Mouse (Mus musculus) ES-Bruce4 (cell line): Measurements from ENCODE around the gene Mesp1. TPM values are rescaled to one million over a fixed set of nuclear protein-coding genes. Genes with fewer than 3 reads are reported as not detected.

Experiments used
- H3K27ac ChIP-seq: 2 replicates; pipeline ENCODE4 v1.5.1; 2012; ENCODE audit warnings: low read length, inconsistent platforms; ENCODE audit not compliant: insufficient read depth
- H3K27me3 ChIP-seq: 2 replicates; pipeline ENCODE4 v1.6.1; 2012; ENCODE audit warnings: mild to moderate bottlenecking, low read length, inconsistent platforms; ENCODE audit not compliant: control insufficient read depth, poor library complexity, insufficient read depth, severe bottlenecking
- H3K36me3 ChIP-seq: 2 replicates; pipeline ENCODE4 v1.6.1; 2012; ENCODE audit warnings: inconsistent platforms, mild to moderate bottlenecking, low read length, moderate library complexity; ENCODE audit not compliant: control insufficient read depth, poor library complexity, insufficient read depth, severe bottlenecking
- H3K4me1 ChIP-seq: one replicate; pipeline ENCODE4 v1.8.1; 2011; ENCODE audit warnings: low read length; ENCODE audit not compliant: control insufficient read depth, insufficient read depth
- H3K4me3 ChIP-seq: 2 replicates; pipeline ENCODE4 v1.5.1; 2011; ENCODE audit warnings: low read depth, mild to moderate bottlenecking, low read length
- H3K9ac ChIP-seq: 2 replicates; pipeline ENCODE4 v1.6.1; 2012; ENCODE audit warnings: low read depth, mild to moderate bottlenecking, inconsistent platforms; ENCODE audit not compliant: poor library complexity, severe bottlenecking
- H3K9me3 ChIP-seq: replicated peaks from 2 replicates; pipeline ENCODE4 v1.6.1; 2012; ENCODE audit warnings: mild to moderate bottlenecking, low read length, inconsistent platforms; ENCODE audit not compliant: control insufficient read depth, poor library complexity, insufficient read depth, severe bottlenecking
- CTCF ChIP-seq: IDR thresholded peaks from one replicate; pipeline ENCODE4 v1.8.1; 2011; ENCODE audit warnings: low read depth, low read length
- EP300 ChIP-seq: IDR thresholded peaks from 2 replicates; pipeline ENCODE4 v1.6.1; 2011; ENCODE audit warnings: low read depth, low read length; ENCODE audit not compliant: insufficient read depth
- POLR2A ChIP-seq: IDR thresholded peaks from one replicate; pipeline ENCODE4 v1.8.1; 2011; ENCODE audit warnings: low read length; ENCODE audit not compliant: insufficient read depth
- polyA plus RNA-seq: library from polyadenylated mRNA; stranded (reverse); fragments of >200 nt; gene quantifications from 2 replicates; pipeline ENCODE4 v1.2.4, GENCODE M21; 2011; ENCODE audit warnings: low read depth; ENCODE audit not compliant: missing spikeins, insufficient read depth, insufficient read length

Gene Mesp1
- polyA plus RNA-seq, 1 experiment = not detected

DNA sequence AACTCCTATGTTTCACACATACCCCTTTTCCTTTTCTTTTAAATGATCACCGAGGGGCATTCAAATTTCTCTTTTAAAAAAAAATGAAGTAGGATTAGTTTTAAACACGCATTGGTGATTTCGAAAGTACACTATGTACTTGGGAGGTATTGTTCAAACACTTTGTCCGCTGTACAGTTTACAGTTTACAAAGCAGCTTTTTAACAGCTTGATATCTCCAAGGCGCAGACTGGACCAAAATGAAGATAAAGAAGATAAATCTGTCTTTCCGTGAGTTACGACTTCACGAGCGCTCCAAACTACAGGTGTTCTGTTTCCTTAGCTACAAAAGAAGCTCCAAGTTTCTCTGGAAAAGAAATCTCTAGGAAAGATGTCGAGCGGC, 51.3 kb downstream of the Mesp1 start:
- H3K36me3 ChIP-seq = peaks cover under 1% of the 10 kb centered on the region; the same call in 1 of the 2 replicates
- peak overlapping the region; percentile 80 for H3K9ac ChIP-seq
- peak overlapping the region; percentile 92 for H3K4me3 ChIP-seq
- no peak for TF ChIP-seq EP300
- no peak for TF ChIP-seq CTCF
- no peak for TF ChIP-seq POLR2A
- H3K27ac ChIP-seq = no peak overlapping the region
- no peaks in the 10 kb centered on the region for H3K4me1 ChIP-seq
- no peaks in the 10 kb centered on the region for H3K27me3 ChIP-seq
- no peaks in the 10 kb centered on the region for H3K9me3 ChIP-seq

Other genes starting within 250 kb of the Mesp1 start
- gene Rhcg, start 176.1 kb downstream of the Mesp1 start, polyA plus RNA-seq = 0.46 TPM in 1 of 2 replicates, not detected in the other
- 36.7 and 41.1 TPM in 2 replicates for gene Ticrr, start 133.6 kb downstream of the Mesp1 start, polyA plus RNA-seq
- 4.1 and 5.1 TPM in 2 replicates for gene Kif7, start 78.1 kb downstream of the Mesp1 start, polyA plus RNA-seq
- 0.28 TPM in 1 of 2 replicates, not detected in the other for gene Plin1, start 60.9 kb downstream of the Mesp1 start, polyA plus RNA-seq
- gene Pex11a, start 50.7 kb downstream of the Mesp1 start, polyA plus RNA-seq = 7.8 and 8.7 TPM in 2 replicates
- gene Wdr93, start 50.6 kb downstream of the Mesp1 start, polyA plus RNA-seq = 0.97 and 1.9 TPM in 2 replicates
- gene Mesp2, start 16.9 kb upstream of the Mesp1 start, polyA plus RNA-seq = 1.2 and 1.5 TPM in 2 replicates
- 9.7 and 10.4 TPM in 2 replicates for gene Anpep, start 67.3 kb upstream of the Mesp1 start, polyA plus RNA-seq
- 61.0 and 61.2 TPM in 2 replicates for gene Ap3s2, start 126.9 kb upstream of the Mesp1 start, polyA plus RNA-seq
- 2.3 and 2.4 TPM in 2 replicates for gene Arpin, start 141.6 kb upstream of the Mesp1 start, polyA plus RNA-seq
- 80.1 and 86.7 TPM in 2 replicates for gene Zfp710, start 231.0 kb upstream of the Mesp1 start, polyA plus RNA-seq